Mouse (Mus musculus) stomach, postnatal 0 days (tissue): ENCODE data around the gene Thrsp.

Experiments
- CTCF ChIP-seq: IDR thresholded peaks from 2 replicates; pipeline ENCODE4 v1.5.1; 2016; ENCODE audit warnings: antibody characterized with exemption, low read depth, mild to moderate bottlenecking, moderate library complexity
- EP300 ChIP-seq: optimal IDR thresholded peaks from 2 replicates; pipeline ENCODE3; 2016; ENCODE audit warnings: antibody characterized with exemption

- TF ChIP-seq CTCF (no peak), EP300 (no peak)
These were observed 6.2 kb upstream of the Thrsp start for GRCm38 (mm10) chr7:97423754-97424153.
